Mouse (Mus musculus): ENCODE data around the gene Zfp148. TPM values are rescaled to one million over a fixed set of nuclear protein-coding genes. Genes with fewer than 3 reads are reported as not detected.

The Zfp148 gene
- total RNA-seq, 1 experiment: 19.5 TPM

- no peak overlapping the region for H3K9ac ChIP-seq (ENCODE audit: insufficient read depth, low read depth, low read length, poor library complexity, severe bottlenecking)
- in situ Hi-C loops (cut with MboI; ENCODE audit: low sequenced_read_pairs in 2 of 2, unreplicated experiment in 2 of 2): no loop called here
- no peaks in the 10 kb centered on the region for H3K36me3 ChIP-seq (ENCODE audit: control insufficient read depth, insufficient read depth, low read length, poor library complexity, severe bottlenecking)
- no peaks in the 10 kb centered on the region for H3K9me3 ChIP-seq (ENCODE audit: control insufficient read depth, insufficient read depth, low read depth, low read length)
- peaks cover 0 to 12% of the 10 kb centered on the region in 2 experiments; a peak in 1 of 4 replicates for H3K4me1 ChIP-seq (ENCODE audit: control insufficient read depth in 2 of 2, insufficient read depth in 2 of 2, low read length in 2 of 2, poor library complexity in 1 of 2)
- DNase-seq (ENCODE audit: low read depth, low spot score): no peak
- TF ChIP-seq HCFC1 (IDR thresholded peaks at IDR 0.05; ENCODE audit: borderline replicate concordance, insufficient read depth, low read length) (no peak), CHD2 (IDR thresholded peaks at IDR 0.05; ENCODE audit: low read depth, low read length) (no peak), ZNF384 (IDR thresholded peaks at IDR 0.05; ENCODE audit: low read depth, low read length) (no peak), ZC3H11A (IDR thresholded peaks at IDR 0.05; ENCODE audit: borderline replicate concordance, low read depth, low read length) (no peak), MAFK (IDR thresholded peaks at IDR 0.05; ENCODE audit: insufficient read depth, low read depth, low read length) (no peak)
- no peak overlapping the region for H3K27ac ChIP-seq (ENCODE audit: insufficient read depth, low read depth, low read length, poor library complexity, severe bottlenecking)
- no peak overlapping the region for H3K4me3 ChIP-seq (ENCODE audit: insufficient read depth in 1 of 2, low read depth in 1 of 2, low read length in 2 of 2, poor library complexity in 1 of 2, severe bottlenecking in 1 of 2)
Measured at GRCm38 (mm10) chr16:33338492-33338891, 42.1 kb upstream of the Zfp148 start.

GRCm38 (mm10) chr16:33339476-33339875 is 41.2 kb upstream of the Zfp148 start:
- no peak for DNase-seq (ENCODE audit: low read depth, low spot score)
- H3K36me3 ChIP-seq (ENCODE audit: control insufficient read depth, insufficient read depth, low read length, poor library complexity, severe bottlenecking): no peaks in the 10 kb centered on the region
- no peak overlapping the region for H3K4me3 ChIP-seq (ENCODE audit: insufficient read depth in 1 of 2, low read depth in 1 of 2, low read length in 2 of 2, poor library complexity in 1 of 2, severe bottlenecking in 1 of 2)
- in situ Hi-C loops (cut with MboI; ENCODE audit: low sequenced_read_pairs in 2 of 2, unreplicated experiment in 2 of 2): no loop called here
- H3K27ac ChIP-seq (ENCODE audit: insufficient read depth, low read depth, low read length, poor library complexity, severe bottlenecking): no peak overlapping the region
- TF ChIP-seq ZNF384 (IDR thresholded peaks at IDR 0.05; ENCODE audit: low read depth, low read length) (no peak), MAFK (IDR thresholded peaks at IDR 0.05; ENCODE audit: insufficient read depth, low read depth, low read length) (no peak), HCFC1 (IDR thresholded peaks at IDR 0.05; ENCODE audit: borderline replicate concordance, insufficient read depth, low read length) (no peak), CHD2 (IDR thresholded peaks at IDR 0.05; ENCODE audit: low read depth, low read length) (no peak), ZC3H11A (IDR thresholded peaks at IDR 0.05; ENCODE audit: borderline replicate concordance, low read depth, low read length) (no peak)
- peaks cover 0 to 12% of the 10 kb centered on the region in 2 experiments; a peak in 1 of 4 replicates for H3K4me1 ChIP-seq (ENCODE audit: control insufficient read depth in 2 of 2, insufficient read depth in 2 of 2, low read length in 2 of 2, poor library complexity in 1 of 2)
- H3K9me3 ChIP-seq (ENCODE audit: control insufficient read depth, insufficient read depth, low read depth, low read length): no peaks in the 10 kb centered on the region
- no peak overlapping the region for H3K9ac ChIP-seq (ENCODE audit: insufficient read depth, low read depth, low read length, poor library complexity, severe bottlenecking)

DNA sequence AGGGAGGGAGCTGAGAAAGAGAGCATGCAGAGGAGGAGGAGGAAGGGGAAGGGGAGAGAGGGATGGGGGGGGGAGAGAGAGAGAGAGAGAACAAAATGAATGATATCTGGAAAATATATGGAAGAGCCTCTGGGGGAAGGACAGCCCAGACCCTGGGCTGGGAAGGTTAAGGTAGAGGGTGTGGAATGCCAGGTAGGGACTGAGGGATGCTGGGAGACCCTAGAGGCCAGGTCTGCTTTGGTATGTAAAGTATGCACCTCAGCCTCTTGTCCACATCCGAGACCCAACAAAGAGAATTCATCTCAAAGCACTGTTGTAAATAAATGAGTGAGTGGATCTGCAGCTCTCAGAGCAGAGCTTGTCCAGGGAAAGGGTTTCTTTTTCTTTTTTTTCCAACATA is 38.3 kb upstream of the Zfp148 start:
- DNase-seq (ENCODE audit: low read depth, low spot score): no peak

GRCm38 (mm10) chr16:33343106-33343505 is 37.5 kb upstream of the Zfp148 start:
- no peak overlapping the region for H3K9ac ChIP-seq (ENCODE audit: insufficient read depth, low read depth, low read length, poor library complexity, severe bottlenecking)
- no peak for DNase-seq (ENCODE audit: low read depth, low spot score)
- no peak overlapping the region for H3K4me3 ChIP-seq (ENCODE audit: insufficient read depth in 1 of 2, low read depth in 1 of 2, low read length in 2 of 2, poor library complexity in 1 of 2, severe bottlenecking in 1 of 2)
- no peaks in the 10 kb centered on the region for H3K36me3 ChIP-seq (ENCODE audit: control insufficient read depth, insufficient read depth, low read length, poor library complexity, severe bottlenecking)
- H3K9me3 ChIP-seq (ENCODE audit: control insufficient read depth, insufficient read depth, low read depth, low read length): no peaks in the 10 kb centered on the region
- in situ Hi-C loops (cut with MboI; ENCODE audit: low sequenced_read_pairs in 2 of 2, unreplicated experiment in 2 of 2): no loop called here
- H3K4me1 ChIP-seq (ENCODE audit: control insufficient read depth in 2 of 2, insufficient read depth in 2 of 2, low read length in 2 of 2, poor library complexity in 1 of 2): peaks cover 0 to 2% of the 10 kb centered on the region in 2 experiments; a peak in 1 of 4 replicates
- no peak overlapping the region for H3K27ac ChIP-seq (ENCODE audit: insufficient read depth, low read depth, low read length, poor library complexity, severe bottlenecking)
- TF ChIP-seq ZC3H11A (IDR thresholded peaks at IDR 0.05; ENCODE audit: borderline replicate concordance, low read depth, low read length): no peak
- TF ChIP-seq HCFC1 (IDR thresholded peaks at IDR 0.05; ENCODE audit: borderline replicate concordance, insufficient read depth, low read length): no peak

More for the DNA sequence above, 38.3 kb upstream of the Zfp148 start:
- peaks cover 0 to 7% of the 10 kb centered on the region in 2 experiments; a peak in 1 of 4 replicates for H3K4me1 ChIP-seq (ENCODE audit: control insufficient read depth in 2 of 2, insufficient read depth in 2 of 2, low read length in 2 of 2, poor library complexity in 1 of 2)
- H3K4me3 ChIP-seq (ENCODE audit: insufficient read depth in 1 of 2, low read depth in 1 of 2, low read length in 2 of 2, poor library complexity in 1 of 2, severe bottlenecking in 1 of 2): no peak overlapping the region
- no peaks in the 10 kb centered on the region for H3K36me3 ChIP-seq (ENCODE audit: control insufficient read depth, insufficient read depth, low read length, poor library complexity, severe bottlenecking)
- in situ Hi-C loops (cut with MboI; ENCODE audit: low sequenced_read_pairs in 2 of 2, unreplicated experiment in 2 of 2): no loop called here
- H3K9me3 ChIP-seq (ENCODE audit: control insufficient read depth, insufficient read depth, low read depth, low read length): no peaks in the 10 kb centered on the region
- no peak for TF ChIP-seq ZC3H11A (IDR thresholded peaks at IDR 0.05; ENCODE audit: borderline replicate concordance, low read depth, low read length)
- no peak for TF ChIP-seq ZNF384 (IDR thresholded peaks at IDR 0.05; ENCODE audit: low read depth, low read length)
- no peak for TF ChIP-seq MAFK (IDR thresholded peaks at IDR 0.05; ENCODE audit: insufficient read depth, low read depth, low read length)
- TF ChIP-seq HCFC1 (IDR thresholded peaks at IDR 0.05; ENCODE audit: borderline replicate concordance, insufficient read depth, low read length): no peak
- TF ChIP-seq CHD2 (IDR thresholded peaks at IDR 0.05; ENCODE audit: low read depth, low read length): no peak
- H3K9ac ChIP-seq (ENCODE audit: insufficient read depth, low read depth, low read length, poor library complexity, severe bottlenecking): no peak overlapping the region
- no peak overlapping the region for H3K27ac ChIP-seq (ENCODE audit: insufficient read depth, low read depth, low read length, poor library complexity, severe bottlenecking)

- Histone ChIP-seq H3K27ac (ENCODE audit: insufficient read depth, low read depth, low read length, poor library complexity, severe bottlenecking) (no peak overlapping the region), H3K4me1 (ENCODE audit: control insufficient read depth in 2 of 2, insufficient read depth in 2 of 2, low read length in 2 of 2, poor library complexity in 1 of 2) (peaks cover 0 to 2% of the 10 kb centered on the region in 2 experiments; a peak in 1 of 4 replicates), H3K4me3 (ENCODE audit: insufficient read depth in 1 of 2, low read depth in 1 of 2, low read length in 2 of 2, poor library complexity in 1 of 2, severe bottlenecking in 1 of 2) (no peak overlapping the region), H3K9ac (ENCODE audit: insufficient read depth, low read depth, low read length, poor library complexity, severe bottlenecking) (no peak overlapping the region), H3K36me3 (ENCODE audit: control insufficient read depth, insufficient read depth, low read length, poor library complexity, severe bottlenecking) (no peaks in the 10 kb centered on the region), H3K9me3 (ENCODE audit: control insufficient read depth, insufficient read depth, low read depth, low read length) (no peaks in the 10 kb centered on the region)
- in situ Hi-C loops (cut with MboI; ENCODE audit: low sequenced_read_pairs in 2 of 2, unreplicated experiment in 2 of 2): no loop called here
- no peak for DNase-seq (ENCODE audit: low read depth, low spot score)
- TF ChIP-seq MAFK (IDR thresholded peaks at IDR 0.05; ENCODE audit: insufficient read depth, low read depth, low read length) (no peak), HCFC1 (IDR thresholded peaks at IDR 0.05; ENCODE audit: borderline replicate concordance, insufficient read depth, low read length) (no peak), ZNF384 (IDR thresholded peaks at IDR 0.05; ENCODE audit: low read depth, low read length) (no peak), CHD2 (IDR thresholded peaks at IDR 0.05; ENCODE audit: low read depth, low read length) (no peak), ZC3H11A (IDR thresholded peaks at IDR 0.05; ENCODE audit: borderline replicate concordance, low read depth, low read length) (no peak)
Measured at GRCm38 (mm10) chr16:33343601-33344000, 37.0 kb upstream of the Zfp148 start.

All from ES-E14 (cell line).